Mouse (Mus musculus) G1E (cell line): Measurements from ENCODE around the gene Il10. TPM values are rescaled to one million over a fixed set of nuclear protein-coding genes. Genes with fewer than 3 reads are reported as not detected.

ENCODE experiments used
- ATAC-seq: 2 replicates; pipeline ENCODE4 v1.8.0; 2016; ENCODE audit warnings: mild to moderate bottlenecking; ENCODE audit not compliant: insufficient number of reproducible peaks, poor library complexity, low FRiP score, severe bottlenecking; ENCODE audit errors: extremely low read depth
- DNase-seq: peaks from one replicate; pipeline ENCODE4 v3.0.0; 2012; ENCODE audit warnings: low spot score
- H3K27me3 ChIP-seq: 2 replicates; pipeline ENCODE4 v1.6.1; 2012; ENCODE audit warnings: mild to moderate bottlenecking, low read length, inconsistent platforms; ENCODE audit not compliant: insufficient read depth
- H3K36me3 ChIP-seq: replicated peaks from 2 replicates; pipeline ENCODE3; 2012; ENCODE audit warnings: mild to moderate bottlenecking, inconsistent platforms
- H3K4me1 ChIP-seq: 2 replicates; pipeline ENCODE4 v1.6.1; 2012; ENCODE audit warnings: low read depth, low read length, inconsistent platforms, mixed read lengths; ENCODE audit not compliant: insufficient read depth
- H3K4me3 ChIP-seq: 2 replicates; pipeline ENCODE4 v1.5.1; 2012; ENCODE audit warnings: low read depth, mild to moderate bottlenecking, inconsistent platforms, low read length, moderate library complexity, mixed read lengths
- H3K9me3 ChIP-seq: replicated peaks from 2 replicates; pipeline ENCODE4 v1.6.1; 2012; ENCODE audit warnings: inconsistent platforms
- CTCF ChIP-seq: IDR thresholded peaks from 2 replicates; pipeline ENCODE4 v1.5.1; 2012; ENCODE audit warnings: low read depth, low read length, inconsistent platforms, mixed read lengths
- GATA1 ChIP-seq: IDR thresholded peaks from 2 replicates; pipeline ENCODE4 v1.6.1; 2012; ENCODE audit warnings: borderline replicate concordance, low read length, inconsistent platforms, mixed read lengths
- GATA2 ChIP-seq: IDR thresholded peaks from 2 replicates; pipeline ENCODE4 v1.6.1; 2012; ENCODE audit warnings: low read depth, low read length, inconsistent platforms, borderline replicate concordance
- POLR2AphosphoS5 ChIP-seq: IDR thresholded peaks from 2 replicates; pipeline ENCODE4 v1.6.1; 2012; ENCODE audit warnings: low read depth, low read length, inconsistent platforms; ENCODE audit not compliant: insufficient replicate concordance
- TAL1 ChIP-seq: conservative IDR thresholded peaks from 2 replicates; pipeline ENCODE4 v1.6.1; 2012; ENCODE audit warnings: low read depth, low read length, inconsistent platforms, mixed read lengths
- polyA plus RNA-seq: library from polyadenylated mRNA; stranded (reverse); fragments of >175 nt; gene quantifications from 2 replicates; pipeline ENCODE4 v1.2.3, GENCODE M21; 2012
- total RNA-seq, 2 experiments: library from RNA; stranded (forward) in 1 of 2; stranded (reverse) in 1 of 2; fragments of 200-1000 nt in 1 of 2; fragments of >200 nt in 1 of 2; fragmentation: Nextera tagmentation in 1 of 2; gene quantifications; 2 replicates each; pipeline ENCODE4 v1.2.3; 2014 to 2017

The Il10 gene
- total and polyA plus RNA-seq, 3 experiments = not detected

GRCm38 (mm10) chr1:131053656-131054055, 34.0 kb downstream of the Il10 start:
- no peaks in the 10 kb centered on the region for H3K9me3 ChIP-seq
- no peak for ATAC-seq
- H3K36me3 ChIP-seq = peaks cover 59% of the 10 kb centered on the region
- H3K4me1 ChIP-seq = peaks cover 3% of the 10 kb centered on the region; the same call in 1 of the 2 replicates
- peaks cover 5% of the 10 kb centered on the region; the same call in 1 of the 2 replicates for H3K27me3 ChIP-seq
- no peak for DNase-seq
- no peak overlapping the region for H3K4me3 ChIP-seq
- TF ChIP-seq GATA2 (no peak), GATA1 (no peak)

- ATAC-seq (no peak), DNase-seq (no peak)
- Histone ChIP-seq H3K4me3 (no peak overlapping the region), H3K9me3 (no peaks in the 10 kb centered on the region), H3K4me1 (peaks cover 3% of the 10 kb centered on the region; the same call in 1 of the 2 replicates), H3K36me3 (peaks cover 59% of the 10 kb centered on the region), H3K27me3 (peaks cover 5% of the 10 kb centered on the region)
- TF ChIP-seq GATA1 = no peak
- no peak for TF ChIP-seq CTCF
- TF ChIP-seq POLR2AphosphoS5 = no peak
- no peak for TF ChIP-seq GATA2
- TF ChIP-seq TAL1 = no peak
Observed at GRCm38 (mm10) chr1:131054251-131054650, 34.6 kb downstream of the Il10 start.

DNA sequence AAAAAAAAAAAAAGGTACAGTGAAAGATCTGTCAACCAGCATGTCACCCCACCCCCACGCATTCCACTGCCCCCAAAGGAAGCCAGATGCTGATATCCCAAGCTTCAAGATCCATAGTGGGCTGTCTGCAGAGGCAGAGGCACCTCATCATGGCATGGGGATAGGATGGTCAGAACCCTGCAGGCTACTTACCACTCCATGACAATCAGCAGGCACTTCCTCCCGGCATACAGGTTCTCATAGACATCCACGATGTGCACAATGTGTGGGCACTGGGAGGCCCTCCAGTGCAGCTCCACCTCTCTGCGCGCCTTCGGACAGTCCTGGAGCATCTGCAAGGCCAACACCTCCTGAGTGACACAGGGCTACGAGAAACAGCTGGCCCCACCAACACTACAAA, 38.8 kb downstream of the Il10 start:
- peaks cover 30% of the 10 kb centered on the region for H3K4me1 ChIP-seq
- H3K9me3 ChIP-seq = no peaks in the 10 kb centered on the region
- H3K4me3 ChIP-seq = no peak overlapping the region
- H3K27me3 ChIP-seq = no peaks in the 10 kb centered on the region; the same call in 1 of the 2 replicates
- TF ChIP-seq GATA2 = no peak
- no peak for TF ChIP-seq TAL1
- no peak for TF ChIP-seq GATA1
- TF ChIP-seq CTCF = no peak
- no peak for TF ChIP-seq POLR2AphosphoS5
- ATAC-seq (no peak), DNase-seq (no peak)
- peaks cover 50% of the 10 kb centered on the region for H3K36me3 ChIP-seq

- H3K36me3 ChIP-seq = peaks cover 44% of the 10 kb centered on the region
- H3K27me3 ChIP-seq = no peaks in the 10 kb centered on the region; the same call in 1 of the 2 replicates
- ATAC-seq (no peak), DNase-seq (no peak)
- TF ChIP-seq POLR2AphosphoS5 (no peak), GATA2 (no peak), GATA1 (no peak), TAL1 (no peak), CTCF (no peak)
- no peaks in the 10 kb centered on the region for H3K9me3 ChIP-seq
- peaks cover 30% of the 10 kb centered on the region for H3K4me1 ChIP-seq
- H3K4me3 ChIP-seq = no peak overlapping the region
Observed at GRCm38 (mm10) chr1:131059411-131059810, 39.8 kb downstream of the Il10 start.

GRCm38 (mm10) chr1:131059841-131060240, 40.2 kb downstream of the Il10 start:
- Histone ChIP-seq H3K4me1 (peaks cover 30% of the 10 kb centered on the region), H3K4me3 (no peak overlapping the region), H3K36me3 (peaks cover 40% of the 10 kb centered on the region), H3K9me3 (no peaks in the 10 kb centered on the region), H3K27me3 (no peaks in the 10 kb centered on the region; the same call in 1 of the 2 replicates)
- TF ChIP-seq GATA2 (no peak), GATA1 (no peak), CTCF (no peak), TAL1 (no peak), POLR2AphosphoS5 (no peak)
- ATAC-seq = no peak
- DNase-seq = no peak

DNA sequence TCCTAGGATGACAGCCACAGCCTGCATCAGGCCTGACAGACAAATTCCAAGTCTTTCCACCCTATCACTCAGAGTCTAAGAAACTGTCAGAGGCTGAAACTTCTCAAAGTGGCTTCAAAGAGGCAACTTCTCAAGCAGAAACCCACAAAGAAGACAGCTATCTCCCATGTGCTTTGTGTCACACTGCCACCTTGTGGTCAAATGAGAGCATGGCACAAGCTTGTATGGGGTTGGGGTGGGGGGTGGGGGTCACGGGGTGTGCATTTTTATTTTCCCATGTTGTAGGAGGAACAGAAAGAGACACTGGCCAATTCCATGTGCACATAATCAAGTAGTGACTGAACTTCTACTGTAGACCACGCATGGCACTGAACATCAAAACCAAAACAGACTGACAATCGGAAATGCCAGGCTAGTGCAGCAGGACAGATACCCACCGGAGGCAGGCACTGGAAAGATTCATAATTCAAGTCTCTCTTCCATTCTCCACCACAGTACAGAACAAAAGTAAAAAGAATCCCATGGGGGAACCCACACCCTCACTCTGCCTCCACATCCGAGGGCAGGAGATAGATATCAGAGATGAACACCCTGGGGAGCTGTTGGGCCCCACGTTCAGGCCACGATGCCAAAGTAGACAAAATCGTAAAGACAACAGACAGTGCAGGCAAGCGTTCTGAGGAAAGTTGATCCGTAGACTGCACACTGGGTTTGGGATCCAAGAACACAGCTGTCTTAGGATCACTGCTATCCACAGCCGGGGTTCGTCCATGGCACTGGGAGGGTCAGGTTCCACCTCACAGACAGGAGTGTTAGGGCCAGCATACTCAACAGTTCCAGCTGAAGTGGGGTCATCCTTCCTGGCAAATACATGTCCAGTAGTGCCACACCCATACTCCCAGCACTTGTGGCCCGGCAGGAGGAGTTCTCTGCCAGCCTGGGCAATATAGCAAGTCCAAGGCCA, 40.9 kb downstream of the Il10 start:
- Histone ChIP-seq H3K4me1 (peaks cover 30% of the 10 kb centered on the region), H3K36me3 (peaks cover 32% of the 10 kb centered on the region), H3K4me3 (peak overlapping the region; percentile 5; the same call in 1 of the 2 replicates), H3K9me3 (no peaks in the 10 kb centered on the region), H3K27me3 (no peaks in the 10 kb centered on the region; the same call in 1 of the 2 replicates)
- TF ChIP-seq CTCF (peak; percentile 53), GATA2 (no peak)
- DNase-seq (peak; percentile 72), ATAC-seq (peak; percentile 62)

DNA sequence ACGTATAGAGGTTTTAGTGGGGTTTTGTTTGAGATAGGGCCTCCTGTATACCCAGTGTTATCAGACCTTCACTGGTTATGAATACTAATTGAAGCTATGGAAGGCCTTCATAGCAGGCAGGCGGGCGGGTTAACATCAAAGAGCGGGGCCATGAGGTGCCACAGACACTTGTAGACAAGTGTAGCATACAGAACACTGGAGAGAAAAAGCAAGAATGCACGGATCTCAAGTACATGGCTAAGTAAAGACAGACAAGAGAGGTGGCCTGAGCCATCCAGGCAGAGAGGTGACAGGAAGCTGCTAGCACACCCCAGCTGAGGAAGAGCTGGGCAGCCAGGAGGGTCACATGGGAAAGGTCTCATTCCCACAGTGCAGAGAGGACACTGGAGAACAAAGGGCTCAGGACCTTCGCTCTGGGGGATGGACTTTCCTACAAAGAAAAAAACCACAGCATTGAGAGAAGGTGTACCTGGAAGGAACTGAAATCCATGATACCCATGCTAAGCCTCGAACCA, 42.2 kb downstream of the Il10 start:
- TF ChIP-seq GATA1 (no peak), CTCF (no peak), POLR2AphosphoS5 (no peak), GATA2 (no peak), TAL1 (no peak)
- peaks cover 30% of the 10 kb centered on the region for H3K4me1 ChIP-seq
- no peak for DNase-seq
- H3K4me3 ChIP-seq = no peak overlapping the region
- peaks cover 20% of the 10 kb centered on the region for H3K36me3 ChIP-seq
- no peaks in the 10 kb centered on the region for H3K9me3 ChIP-seq
- H3K27me3 ChIP-seq = no peaks in the 10 kb centered on the region; the same call in 1 of the 2 replicates
- ATAC-seq = no peak
